Mouse (Mus musculus) megakaryocyte, adult 5-6 weeks (primary cell): ENCODE measurements around the gene Gm10715. TPM values are rescaled to one million over a fixed set of nuclear protein-coding genes. Genes with fewer than 3 reads are reported as not detected.
"Not testable (repeated sequence)": the region's sequence is repeated elsewhere in the genome, so short reads cannot be mapped to it uniquely, and the experiment has no call there.

Experiments
- ATAC-seq: 2 replicates; pipeline ENCODE4 v1.8.0; 2016; ENCODE audit warnings: mild to moderate bottlenecking, inconsistent platforms; ENCODE audit not compliant: poor library complexity, severe bottlenecking
- total RNA-seq, 2 experiments: library from RNA; stranded (forward) in 1 of 2; stranded (reverse) in 1 of 2; fragments of 153-499, 151-499 nt in 1 of 2; fragments of 221-1000, 200-1000 nt in 1 of 2; gene quantifications; 2 replicates each; pipeline versions ENCODE4 v1.2.3 to v1.2.4; 2015 to 2017

Gm10715 gene
- not detected in 2 replicates for total RNA-seq (2015)
- total RNA-seq (2017), result not detected in 2 replicates

DNA sequence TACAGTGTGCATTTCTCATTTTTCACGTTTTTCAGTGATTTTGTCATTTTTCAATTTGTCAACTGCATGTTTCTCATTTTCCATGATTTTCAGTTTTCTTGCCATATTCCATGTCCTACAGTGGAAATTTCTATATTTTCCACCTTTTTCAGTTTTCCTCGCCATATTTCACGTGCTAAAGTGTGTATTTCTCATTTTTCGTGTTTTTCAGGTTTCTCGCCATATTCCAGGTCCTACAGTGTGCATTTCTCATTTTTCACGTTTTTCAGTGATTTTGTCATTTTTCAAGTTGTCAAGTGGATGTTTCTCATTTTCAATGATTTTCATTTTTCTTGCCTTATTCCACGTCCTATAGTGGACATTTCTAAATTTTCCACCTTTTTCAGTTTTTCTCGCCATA, at the start of gene Gm10715:
Gene Gm10715 (plus strand): TSS at position 301 of the 400 bp plus-strand sequence.
- ATAC-seq, result not testable (repeated sequence)

DNA sequence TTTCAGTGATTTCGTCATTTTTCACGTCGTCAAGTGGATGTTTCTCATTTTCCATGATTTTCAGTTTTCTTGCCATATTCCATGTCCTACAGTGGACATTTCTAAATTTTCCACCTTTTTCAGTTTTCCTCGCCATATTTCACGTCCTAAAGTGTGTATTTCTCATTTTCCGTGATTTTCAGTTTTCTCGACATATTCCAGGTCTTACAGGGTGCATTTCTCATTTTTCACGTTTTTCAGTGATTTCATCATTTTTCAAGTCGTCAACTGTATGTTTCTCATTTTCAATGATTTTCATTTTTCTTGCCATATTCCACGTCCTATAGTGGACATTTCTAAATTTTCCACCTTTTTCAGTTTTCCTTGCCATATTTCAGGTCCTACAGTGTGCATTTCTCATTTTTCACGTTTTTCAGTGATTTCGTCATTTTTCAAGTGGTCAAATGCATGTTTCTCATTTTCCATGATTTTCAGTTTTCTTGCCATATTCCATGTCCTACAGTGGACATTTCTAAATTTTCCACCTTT, 36.2 kb upstream of the Gm10715 start, which contains the start of gene Gm10722:
Gene Gm10722 (plus strand): TSS at position 478 of the 528 bp plus-strand sequence.
- ATAC-seq, result not testable (repeated sequence)

DNA sequence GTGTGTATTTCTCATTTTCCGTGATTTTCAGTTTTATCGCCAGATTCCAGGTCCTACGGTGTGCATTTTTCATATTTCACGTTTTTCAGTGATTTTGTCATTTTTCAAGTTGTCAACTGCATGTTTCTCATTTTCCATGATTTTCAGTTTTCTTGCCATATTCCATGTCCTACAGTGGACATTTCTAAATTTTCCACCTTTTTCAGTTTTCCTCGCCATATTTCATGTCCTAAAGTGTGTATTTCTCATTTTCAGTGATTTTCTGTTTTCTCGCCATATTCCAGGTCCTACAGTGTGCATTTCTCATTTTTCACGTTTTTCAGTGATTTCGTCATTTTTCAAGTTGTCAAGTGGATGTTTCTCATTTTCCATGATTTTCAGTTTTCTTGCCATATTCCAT, 35.7 kb upstream of the Gm10715 start:
- not testable (repeated sequence) for ATAC-seq

DNA sequence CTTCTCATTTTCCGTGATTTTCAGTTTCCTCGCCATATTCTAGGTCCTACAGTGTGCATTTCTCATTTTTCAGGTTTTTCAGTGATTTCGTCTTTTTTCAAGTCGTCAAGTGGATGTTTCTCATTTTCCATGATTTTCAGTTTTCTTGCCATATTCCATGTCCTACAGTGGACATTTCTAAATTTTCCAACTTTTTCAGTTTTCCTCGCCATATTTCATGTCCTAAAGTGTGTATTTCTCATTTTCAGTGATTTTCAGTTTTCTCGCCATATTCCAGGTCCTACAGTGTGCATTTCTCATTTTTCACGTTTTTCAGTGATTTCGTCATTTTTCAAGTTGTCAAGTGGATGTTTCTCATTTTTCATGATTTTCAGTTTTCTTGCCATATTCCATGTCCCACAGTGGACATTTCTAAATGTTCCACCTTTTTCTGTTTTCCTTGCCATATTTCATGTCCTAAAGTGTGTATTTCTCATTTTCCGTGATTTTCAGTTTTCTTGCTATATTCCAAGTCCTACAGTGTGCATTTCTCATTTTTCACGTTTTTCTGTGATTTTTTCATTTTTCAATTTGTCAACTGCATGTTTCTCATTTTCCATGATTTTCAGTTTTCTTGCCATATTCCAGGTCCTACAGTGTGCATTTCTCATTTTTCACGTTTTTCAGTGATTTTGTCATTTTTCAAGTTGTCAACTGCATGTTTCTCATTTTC, 34.6 kb upstream of the Gm10715 start:
- peak; percentile 37 for ATAC-seq

DNA sequence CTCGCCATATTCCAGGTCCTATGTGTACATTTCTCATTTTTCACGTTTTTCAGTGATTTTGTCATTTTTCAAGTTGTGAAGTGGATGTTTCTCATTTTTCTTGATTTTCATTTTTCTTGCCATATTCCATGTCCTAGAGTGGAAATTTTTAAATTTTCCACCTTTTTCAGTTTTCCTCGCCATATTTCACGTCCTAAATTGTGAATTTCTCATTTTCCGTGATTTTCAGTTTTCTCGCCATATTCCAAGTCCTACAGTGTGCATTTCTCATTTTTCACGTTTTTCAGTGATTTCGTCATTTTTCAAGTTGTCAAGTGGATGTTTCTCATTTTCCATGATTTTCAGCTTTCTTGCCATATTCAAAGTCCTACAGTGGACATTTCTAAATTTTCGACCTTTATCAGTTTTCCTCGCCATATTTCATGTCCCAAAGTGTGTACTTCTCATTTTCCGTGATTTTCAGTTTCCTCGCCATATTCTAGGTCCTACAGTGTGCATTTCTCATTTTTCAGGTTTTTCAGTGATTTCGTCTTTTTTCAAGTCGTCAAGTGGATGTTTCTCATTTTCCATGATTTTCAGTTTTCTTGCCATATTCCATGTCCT, 33.8 kb upstream of the Gm10715 start, which contains the start of gene Gm11168:
Gene Gm11168 (plus strand): TSS at position 553 of the 603 bp plus-strand sequence.
- ATAC-seq, result not testable (repeated sequence)

DNA sequence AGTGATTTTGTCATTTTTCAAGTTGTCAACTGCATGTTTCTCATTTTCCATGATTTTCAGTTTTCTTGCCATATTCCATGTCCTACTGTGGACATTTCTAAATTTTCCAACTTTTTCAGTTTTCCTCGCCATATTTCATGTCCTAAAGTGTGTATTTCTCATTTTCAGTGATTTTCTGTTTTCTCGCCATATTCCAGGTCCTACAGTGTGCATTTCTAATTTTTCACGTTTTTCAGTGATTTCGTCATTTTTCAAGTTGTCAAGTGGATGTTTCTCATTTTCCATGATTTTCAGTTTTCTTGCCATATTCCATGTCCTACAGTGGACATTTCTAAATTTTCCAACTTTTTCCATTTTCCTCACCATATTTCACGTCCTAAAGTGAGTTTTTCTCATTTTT, 30.5 kb upstream of the Gm10715 start:
- ATAC-seq, result peak; percentile 31; the same call in 1 of the 2 replicates

DNA sequence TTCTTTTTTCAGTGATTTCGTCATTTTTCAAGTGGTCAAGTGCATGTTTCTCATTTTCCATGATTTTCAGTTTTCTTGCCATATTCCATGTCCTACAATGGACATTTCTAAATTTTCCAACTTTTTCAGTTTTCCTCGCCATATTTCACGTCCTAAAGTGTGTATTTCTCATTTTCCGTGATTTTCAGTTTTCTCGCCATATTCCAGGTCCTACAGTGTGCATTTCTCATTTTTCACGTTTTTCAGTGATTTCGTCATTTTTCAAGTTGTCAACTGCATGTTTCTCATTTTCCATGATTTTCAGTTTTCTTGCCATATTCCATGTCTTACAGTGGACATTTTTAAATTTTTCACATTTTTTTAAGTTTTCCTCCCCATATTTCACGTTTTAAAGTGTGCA, 30.0 kb upstream of the Gm10715 start:
- ATAC-seq, result not testable (repeated sequence)

DNA sequence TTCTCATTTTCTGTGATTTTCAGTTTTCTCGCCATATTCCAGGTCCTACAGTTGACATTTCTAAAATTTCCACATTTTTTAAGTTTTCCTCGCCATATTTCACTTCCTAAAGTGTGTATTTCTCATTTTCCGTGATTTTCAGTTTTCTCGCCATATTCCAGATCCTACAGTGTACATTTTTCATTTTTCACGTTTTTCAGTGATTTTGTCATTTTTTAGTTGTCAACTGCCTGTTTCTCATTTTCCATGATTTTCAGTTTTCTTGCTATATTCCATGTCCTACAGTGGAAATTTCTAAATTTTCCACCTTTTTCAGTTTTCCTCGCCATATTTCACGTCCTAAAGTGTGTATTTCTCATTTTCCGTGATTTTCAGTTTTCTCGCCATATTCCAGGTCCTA, 29.4 kb upstream of the Gm10715 start:
- ATAC-seq, result peak; percentile 17; the same call in 1 of the 2 replicates

DNA sequence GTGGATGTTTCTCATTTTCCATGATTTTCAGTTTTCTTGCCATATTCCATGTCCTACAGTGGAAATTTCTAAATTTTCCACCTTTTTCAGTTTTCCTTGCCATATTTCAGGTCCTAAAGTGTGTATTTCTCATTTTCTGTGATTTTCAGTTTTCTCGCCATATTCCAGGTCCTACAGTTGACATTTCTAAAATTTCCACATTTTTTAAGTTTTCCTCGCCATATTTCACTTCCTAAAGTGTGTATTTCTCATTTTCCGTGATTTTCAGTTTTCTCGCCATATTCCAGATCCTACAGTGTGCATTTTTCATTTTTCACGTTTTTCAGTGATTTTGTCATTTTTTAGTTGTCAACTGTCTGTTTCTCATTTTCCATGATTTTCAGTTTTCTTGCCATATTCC, 27.3 kb upstream of the Gm10715 start:
- ATAC-seq, result peak; percentile 25

DNA sequence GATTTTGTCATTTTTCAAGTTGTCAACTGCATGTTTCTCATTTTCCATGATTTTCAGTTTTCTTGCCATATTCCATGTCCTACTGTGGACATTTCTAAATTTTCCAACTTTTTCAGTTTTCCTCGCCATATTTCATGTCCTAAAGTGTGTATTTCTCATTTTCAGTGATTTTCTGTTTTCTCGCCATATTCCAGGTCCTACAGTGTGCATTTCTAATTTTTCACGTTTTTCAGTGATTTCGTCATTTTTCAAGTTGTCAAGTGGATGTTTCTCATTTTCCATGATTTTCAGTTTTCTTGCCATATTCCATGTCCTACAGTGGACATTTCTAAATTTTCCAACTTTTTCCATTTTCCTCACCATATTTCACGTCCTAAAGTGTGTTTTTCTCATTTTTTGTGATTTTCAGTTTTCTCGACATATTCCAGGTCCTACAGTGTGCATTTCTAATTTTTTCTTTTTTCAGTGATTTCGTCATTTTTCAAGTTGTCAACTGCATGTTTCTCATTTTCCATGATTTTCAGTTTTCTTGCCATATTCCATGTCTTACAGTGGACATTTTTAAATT, 24.5 kb upstream of the Gm10715 start:
- ATAC-seq, result peak; percentile 44

DNA sequence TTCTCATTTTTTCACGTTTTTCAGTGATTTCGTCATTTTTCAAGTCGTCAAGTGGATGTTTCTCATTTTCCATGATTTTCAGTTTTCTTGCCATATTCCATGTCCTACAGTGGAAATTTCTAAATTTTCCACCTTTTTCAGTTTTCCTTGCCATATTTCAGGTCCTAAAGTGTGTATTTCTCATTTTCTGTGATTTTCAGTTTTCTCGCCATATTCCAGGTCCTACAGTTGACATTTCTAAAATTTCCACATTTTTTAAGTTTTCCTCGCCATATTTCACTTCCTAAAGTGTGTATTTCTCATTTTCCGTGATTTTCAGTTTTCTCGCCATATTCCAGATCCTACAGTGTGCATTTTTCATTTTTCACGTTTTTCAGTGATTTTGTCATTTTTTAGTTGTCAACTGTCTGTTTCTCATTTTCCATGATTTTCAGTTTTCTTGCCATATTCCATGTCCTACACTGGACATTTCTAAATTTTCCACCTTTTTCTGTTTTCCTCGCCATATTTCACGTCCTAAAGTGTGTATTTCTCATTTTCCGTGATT, 23.9 kb upstream of the Gm10715 start, which contains the start of gene Gm10721:
Gene Gm10721 (plus strand): TSS at position 408 of the 547 bp plus-strand sequence.
- peak; percentile 34 for ATAC-seq

DNA sequence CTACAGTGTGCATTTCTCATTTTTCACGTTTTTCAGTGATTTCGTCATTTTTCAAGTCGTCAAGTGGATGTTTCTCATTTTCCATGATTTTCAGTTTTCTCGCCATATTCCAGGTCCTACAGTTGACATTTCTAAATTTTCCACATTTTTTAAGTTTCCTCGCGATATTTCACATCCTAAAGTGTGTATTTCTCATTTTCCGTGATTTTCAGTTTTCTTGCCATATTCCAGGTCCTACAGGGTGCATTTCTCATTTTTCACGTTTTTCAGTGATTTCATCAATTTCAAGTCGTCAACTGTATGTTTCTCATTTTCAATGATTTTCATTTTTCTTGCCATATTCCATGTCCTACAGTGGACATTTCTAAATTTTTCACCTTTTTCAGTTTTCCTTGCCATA, 21.3 kb upstream of the Gm10715 start, which contains the start of gene Gm10720:
Gene Gm10720 (plus strand): TSS at position 301 of the 400 bp plus-strand sequence.
- not testable (repeated sequence) for ATAC-seq

DNA sequence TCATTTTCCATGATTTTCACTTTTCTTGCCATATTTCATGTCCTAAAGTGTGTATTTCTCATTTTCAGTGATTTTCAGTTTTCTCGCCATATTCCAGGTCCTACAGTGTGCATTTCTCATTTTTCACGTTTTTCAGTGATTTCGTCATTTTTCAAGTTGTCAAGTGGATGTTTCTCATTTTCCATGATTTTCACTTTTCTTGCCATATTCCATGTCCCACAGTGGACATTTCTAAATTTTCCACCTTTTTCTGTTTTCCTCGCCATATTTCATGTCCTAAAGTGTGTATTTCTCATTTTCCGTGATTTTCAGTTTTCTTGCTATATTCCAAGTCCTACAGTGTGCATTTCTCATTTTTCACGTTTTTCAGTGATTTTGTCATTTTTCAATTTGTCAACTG, 20.8 kb upstream of the Gm10715 start:
- ATAC-seq, result not testable (repeated sequence)

DNA sequence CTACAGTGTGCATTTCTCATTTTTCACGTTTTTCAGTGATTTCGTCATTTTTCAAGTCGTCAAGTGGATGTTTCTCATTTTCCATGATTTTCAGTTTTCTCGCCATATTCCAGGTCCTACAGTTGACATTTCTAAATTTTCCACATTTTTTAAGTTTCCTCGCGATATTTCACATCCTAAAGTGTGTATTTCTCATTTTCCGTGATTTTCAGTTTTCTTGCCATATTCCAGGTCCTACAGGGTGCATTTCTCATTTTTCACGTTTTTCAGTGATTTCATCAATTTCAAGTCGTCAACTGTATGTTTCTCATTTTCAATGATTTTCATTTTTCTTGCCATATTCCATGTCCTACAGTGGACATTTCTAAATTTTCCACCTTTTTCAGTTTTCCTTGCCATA, 19.6 kb upstream of the Gm10715 start, which contains the start of gene Gm10719:
Gene Gm10719 (plus strand): TSS at position 301 of the 400 bp plus-strand sequence.
- not testable (repeated sequence) for ATAC-seq

DNA sequence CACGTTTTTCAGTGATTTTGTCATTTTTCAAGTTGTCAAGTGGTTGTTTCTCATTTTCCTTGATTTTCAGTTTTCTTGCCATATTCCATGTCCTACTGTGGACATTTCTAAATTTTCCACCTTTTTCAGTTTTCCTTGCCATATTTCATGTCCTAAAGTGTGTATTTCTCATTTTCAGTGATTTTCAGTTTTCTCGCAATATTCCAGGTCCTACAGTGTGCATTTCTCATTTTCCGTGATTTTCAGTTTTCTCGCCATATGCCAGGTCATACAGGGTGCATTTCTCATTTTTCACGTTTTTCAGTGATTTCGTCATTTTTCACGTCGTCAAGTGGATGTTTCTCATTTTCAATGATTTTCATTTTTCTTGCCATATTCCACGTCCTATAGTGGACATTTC, 17.7 kb upstream of the Gm10715 start:
- ATAC-seq, result not testable (repeated sequence)

DNA sequence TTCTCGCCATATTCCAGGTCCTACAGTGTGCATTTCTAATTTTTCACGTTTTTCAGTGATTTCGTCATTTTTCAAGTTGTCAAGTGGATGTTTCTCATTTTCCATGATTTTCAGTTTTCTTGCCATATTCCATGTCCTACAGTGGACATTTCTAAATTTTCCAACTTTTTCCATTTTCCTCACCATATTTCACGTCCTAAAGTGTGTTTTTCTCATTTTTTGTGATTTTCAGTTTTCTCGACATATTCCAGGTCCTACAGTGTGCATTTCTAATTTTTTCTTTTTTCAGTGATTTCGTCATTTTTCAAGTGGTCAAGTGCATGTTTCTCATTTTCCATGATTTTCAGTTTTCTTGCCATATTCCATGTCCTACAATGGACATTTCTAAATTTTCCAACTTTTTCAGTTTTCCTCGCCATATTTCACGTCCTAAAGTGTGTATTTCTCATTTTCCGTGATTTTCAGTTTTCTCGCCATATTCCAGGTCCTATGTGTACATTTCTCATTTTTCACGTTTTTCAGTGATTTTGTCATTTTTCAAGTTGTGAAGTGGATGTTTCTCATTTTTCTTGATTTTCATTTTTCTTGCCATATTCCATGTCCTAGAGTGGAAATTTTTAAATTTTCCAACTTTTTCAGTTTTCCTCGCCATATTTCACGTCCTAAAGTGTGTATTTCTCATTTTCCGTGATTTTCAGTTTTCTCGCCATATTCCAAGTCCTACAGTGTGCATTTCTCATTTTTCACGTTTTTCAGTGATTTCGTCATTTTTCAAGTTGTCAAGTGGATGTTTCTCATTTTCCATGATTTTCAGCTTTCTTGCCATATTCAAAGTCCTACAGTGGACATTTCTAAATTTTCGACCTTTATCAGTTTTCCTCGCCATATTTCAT, 16.6 kb upstream of the Gm10715 start:
- ATAC-seq, result peak; percentile 31

DNA sequence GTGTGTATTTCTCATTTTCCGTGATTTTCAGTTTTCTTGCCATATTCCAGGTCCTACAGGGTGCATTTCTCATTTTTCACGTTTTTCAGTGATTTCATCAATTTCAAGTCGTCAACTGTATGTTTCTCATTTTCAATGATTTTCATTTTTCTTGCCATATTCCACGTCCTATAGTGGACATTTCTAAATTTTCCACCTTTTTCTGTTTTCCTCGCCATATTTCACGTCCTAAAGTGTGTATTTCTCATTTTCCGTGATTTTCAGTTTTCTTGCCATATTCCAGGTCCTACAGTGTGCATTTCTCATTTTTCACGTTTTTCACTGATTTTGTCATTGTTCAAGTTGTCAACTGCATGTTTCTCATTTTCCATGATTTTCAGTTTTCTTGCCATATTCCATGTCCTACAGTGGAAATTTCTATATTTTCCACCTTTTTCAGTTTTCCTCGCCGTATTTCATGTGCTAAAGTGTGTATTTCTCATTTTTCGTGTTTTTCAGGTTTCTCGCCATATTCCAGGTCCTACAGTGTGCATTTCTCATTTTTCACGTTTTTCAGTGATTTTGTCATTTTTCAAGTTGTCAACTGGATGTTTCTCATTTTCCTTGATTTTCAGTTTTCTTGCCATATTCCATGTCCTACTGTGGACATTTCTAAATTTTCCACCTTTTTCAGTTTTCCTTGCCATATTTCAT, 14.2 kb upstream of the Gm10715 start:
- not testable (repeated sequence) for ATAC-seq

DNA sequence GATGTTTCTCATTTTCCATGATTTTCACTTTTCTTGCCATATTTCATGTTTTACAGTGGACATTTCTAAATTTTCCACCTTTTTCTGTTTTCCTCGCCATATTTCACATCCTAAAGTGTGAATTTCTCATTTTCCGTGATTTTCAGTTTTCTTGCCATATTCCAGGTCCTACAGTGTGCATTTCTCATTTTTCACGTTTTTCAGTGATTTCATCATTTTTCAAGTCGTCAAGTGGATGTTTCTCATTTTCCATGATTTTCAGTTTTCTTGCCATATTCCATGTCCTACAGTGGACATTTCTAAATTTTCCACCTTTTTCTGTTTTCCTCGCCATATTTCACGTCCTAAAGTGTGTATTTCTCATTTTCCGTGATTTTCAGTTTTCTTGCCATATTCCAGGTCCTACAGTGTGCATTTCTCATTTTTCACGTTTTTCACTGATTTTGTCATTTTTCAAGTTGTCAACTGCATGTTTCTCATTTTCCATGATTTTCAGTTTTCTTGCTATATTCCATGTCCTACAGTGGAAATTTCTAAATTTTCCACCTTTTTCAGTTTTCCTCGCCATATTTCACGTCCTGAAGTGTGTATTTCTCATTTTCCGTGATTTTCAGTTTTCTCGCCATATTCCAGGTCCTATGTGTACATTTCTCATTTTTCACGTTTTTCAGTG, 13.2 kb upstream of the Gm10715 start, which contains the start of gene Gm10718:
Gene Gm10718 (plus strand): TSS at position 236 of the 673 bp plus-strand sequence.
- not testable (repeated sequence) for ATAC-seq
